Mouse (Mus musculus): ENCODE data around the gene Dpt.
A peak's percentile ranks its signal among the peaks of the same experiment; 100 is the strongest.
"Not testable (repeated sequence)": the region's sequence is repeated elsewhere in the genome, so short reads cannot be mapped to it uniquely, and the experiment has no call there.

Dpt gene

DNA sequence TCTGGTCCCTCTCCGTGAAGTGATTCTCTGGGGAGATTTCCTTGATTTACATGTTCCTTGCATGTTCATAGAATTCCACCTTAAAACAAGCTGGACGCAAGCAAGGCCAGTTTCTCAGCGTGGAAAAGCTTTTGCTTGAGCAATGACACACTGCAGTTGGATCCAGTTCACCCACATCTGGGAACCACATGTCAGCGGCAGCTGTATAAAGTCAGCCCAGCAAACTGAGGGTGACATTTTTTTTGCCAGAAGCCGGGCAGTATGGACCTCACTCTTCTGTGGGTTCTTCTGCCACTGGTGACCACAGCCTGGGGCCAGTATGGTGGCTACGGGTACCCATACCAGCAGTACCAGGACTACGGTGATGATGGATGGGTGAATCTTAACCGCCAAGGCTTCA lies at the start of gene Dpt:
Gene Dpt (plus strand): TSS at position 174 of the 400 bp plus-strand sequence.
- no peak for DNase-seq

DNA sequence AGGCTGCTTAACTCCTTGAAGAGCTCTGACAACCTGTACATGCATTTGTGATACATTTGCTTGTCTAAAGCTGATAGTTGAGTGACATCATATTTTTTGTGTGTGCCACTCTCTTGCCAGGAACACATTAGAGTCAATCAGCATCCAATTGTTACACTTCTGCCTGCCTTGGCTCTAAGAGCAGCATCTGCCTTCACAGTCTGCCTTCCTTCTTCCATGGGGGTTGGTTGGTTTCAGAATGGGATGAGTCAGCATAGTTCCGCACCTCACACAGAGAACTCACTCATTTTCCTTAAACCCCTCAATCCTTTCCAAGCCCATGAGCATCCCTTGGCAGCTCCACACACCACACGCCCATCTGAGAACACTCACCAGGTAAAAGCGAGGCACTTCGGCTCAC lies 42.7 kb upstream of the Dpt start:
- no peak for DNase-seq

DNA sequence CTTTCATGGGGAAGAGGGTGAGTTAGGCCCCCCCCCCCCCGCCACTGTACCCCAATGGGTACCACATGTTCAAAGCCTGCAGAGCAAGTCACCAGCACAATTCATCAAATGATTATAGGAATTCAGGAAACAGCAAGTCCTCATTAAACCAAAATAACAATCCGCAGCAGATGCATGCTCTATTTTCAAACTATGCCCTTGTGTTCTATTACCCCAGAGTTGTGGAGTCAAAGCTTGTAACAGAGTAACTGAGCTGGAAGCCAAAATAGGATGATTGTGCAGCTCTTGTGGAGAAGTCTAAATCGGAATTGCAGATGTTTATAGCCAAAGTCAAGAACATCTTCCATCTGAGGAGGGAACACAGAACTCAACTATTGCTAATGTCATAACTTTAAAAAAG lies 40.8 kb upstream of the Dpt start:
- DNase-seq: no peak

DNA sequence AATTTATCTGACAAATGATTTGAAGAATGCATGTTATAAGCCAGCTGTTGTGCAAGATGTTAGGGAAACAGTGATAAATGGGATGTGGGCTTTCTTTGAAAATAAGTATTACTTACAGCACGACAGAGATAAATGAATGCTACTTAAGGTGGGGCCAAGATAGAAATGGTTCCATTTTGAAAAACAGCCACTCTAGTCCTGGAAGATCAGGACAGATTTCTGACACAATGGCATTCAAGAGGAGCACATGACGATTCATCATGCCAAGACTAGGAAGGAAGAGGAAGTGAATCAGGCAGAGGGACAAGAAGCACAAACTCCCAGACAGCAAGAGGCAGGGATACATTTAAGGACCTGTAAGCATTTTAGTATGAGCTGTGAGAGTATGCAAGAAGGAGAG lies 39.5 kb upstream of the Dpt start:
- no peak for DNase-seq

DNA sequence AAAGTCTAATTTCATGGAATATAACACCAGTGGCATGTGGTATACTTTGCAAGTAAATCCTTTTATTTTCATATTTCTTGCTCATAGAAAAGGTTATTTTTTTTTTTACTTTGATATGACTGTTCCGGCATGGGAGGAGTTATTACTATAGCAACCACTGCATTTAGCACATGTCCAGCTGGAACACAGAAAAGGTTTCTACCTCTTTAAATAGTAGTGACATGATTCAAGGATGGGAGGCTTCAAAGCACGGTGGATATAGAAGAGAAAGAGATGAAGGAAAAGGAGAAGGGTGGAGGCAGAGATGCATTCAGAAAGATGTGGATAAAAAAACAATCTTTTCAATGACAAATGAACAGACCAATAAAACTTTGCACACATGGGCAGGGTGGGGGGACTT lies 38.0 kb upstream of the Dpt start:
- DNase-seq: no peak

DNA sequence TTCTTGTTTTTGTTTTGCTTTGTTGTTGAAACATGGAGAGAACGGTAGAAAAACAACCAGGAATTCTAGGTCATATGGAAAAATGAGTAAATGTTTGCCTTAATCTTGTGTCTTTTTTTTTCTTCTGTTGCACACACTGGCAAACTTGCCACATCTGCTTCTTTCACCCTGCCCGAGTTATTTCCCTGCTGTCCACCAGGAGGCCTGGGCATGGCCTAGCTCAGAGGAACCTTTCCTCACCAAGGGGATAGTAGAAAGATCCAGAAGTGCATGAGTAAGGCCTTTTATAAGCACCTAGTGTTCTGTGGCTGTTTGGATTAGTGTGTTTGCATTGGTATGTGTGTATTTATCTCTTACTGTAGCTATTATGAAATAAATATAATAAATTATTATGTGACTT lies 34.2 kb upstream of the Dpt start:
- DNase-seq: no peak

DNA sequence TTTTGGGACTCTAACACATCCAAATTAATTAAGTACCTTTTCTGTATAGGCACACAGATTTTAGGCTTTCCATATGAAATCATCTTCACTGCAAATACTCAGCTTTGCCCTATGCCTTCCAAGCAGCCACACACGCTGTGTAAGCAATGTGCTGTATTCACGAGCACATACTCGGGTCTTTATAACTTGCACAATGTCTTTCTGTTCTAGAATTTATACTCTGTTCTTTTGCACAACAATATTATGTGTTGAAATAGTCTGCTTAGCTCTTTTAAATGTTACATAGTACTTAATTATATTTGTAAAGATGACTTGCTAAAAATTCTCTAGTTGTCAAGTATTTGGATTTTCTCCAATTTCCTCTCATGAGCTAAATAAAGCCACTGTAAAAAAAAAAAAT lies 29.8 kb upstream of the Dpt start:
- DNase-seq: no peak

DNA sequence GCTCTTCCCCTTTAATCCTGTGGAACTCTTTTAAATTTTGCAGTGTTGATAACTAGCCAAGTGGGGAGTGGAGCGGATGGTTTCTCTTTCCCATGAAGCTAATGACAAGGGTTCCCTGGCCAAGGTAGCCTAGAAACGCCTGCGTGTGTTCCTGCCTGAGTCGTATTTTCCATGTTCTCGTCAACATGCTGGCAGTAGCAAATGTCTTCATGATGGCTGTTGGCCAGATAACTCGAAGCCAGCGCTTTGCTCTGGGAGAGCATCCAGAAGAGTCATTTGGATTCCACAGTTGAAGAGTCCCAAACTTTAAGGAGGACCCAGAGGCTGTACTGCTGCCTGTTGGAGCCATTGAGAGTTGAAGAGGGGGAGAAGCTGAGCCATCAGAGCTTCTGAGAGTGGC lies 25.8 kb upstream of the Dpt start:
- DNase-seq: peak; percentile 71 to 79

DNA sequence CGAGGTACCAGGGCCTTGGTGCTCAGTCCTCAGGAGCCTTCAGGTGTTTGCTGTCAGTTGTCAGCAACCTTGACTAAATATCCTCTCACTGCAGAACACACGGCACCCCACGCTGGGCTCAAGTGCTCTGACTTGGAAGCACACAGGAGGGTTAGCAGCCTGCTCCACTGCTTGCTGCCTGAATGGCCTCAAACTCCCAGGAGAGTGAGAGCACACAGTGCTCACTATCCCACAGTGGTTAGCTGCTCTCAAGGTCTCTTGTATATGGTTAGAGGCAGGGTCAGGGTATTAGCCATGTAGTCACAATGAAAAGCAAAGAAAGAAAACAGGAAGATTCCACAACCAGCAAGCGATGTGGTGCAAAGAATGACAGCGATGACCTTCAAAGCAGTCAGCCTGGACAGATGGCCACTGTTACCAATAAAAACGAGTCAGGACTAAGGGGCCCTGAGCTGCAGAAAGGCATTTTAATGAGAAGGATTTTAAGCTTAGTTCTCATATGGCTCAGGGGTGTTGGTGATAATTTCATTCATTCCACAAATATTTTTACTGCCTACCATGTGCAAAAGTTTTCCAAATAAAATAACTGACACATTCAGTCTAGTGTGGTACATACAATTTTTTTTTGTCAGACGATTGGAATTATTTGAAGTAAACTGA lies 15.5 kb upstream of the Dpt start:
- DNase-seq: no peak

DNA sequence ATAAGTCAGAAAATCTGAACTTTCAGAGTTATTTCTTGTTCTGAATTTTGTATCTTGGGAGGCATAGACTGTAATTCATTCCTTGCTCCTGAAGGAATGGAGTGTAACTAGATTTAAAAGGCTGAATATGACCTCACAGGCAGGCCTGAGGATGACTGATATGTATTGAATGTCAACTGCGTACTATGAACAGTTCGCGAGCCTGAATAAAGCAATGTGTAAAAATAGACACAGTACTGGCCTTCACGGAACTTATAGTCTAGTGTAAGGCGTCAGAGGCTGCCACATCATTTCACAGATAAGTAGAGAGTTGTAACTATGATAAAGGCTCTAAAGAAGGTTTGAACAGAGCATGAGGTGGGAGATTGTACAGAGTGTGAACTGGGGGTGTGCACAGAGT lies 10.3 kb upstream of the Dpt start:
- DNase-seq: no peak

DNA sequence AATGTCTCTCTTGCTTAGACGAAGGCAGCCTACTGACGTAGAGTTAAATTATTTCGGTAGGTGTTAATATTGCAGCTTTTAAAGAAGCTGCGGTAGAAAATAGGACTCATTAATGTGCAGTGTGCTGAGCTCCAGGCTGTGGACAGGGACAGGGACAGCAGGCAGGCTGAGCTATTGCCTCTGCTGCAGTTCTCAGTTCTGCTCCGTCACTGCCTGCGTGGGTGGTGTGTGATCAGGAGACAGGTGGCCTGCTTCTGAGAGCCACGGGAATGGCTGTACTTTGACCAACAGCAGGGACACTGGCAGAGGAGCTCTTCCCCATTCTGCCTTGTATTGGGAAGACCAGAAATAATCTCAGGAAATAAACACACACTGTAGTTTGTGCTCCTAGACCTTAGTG lies 8.7 kb upstream of the Dpt start:
- DNase-seq: peak; percentile 72 to 80

DNA sequence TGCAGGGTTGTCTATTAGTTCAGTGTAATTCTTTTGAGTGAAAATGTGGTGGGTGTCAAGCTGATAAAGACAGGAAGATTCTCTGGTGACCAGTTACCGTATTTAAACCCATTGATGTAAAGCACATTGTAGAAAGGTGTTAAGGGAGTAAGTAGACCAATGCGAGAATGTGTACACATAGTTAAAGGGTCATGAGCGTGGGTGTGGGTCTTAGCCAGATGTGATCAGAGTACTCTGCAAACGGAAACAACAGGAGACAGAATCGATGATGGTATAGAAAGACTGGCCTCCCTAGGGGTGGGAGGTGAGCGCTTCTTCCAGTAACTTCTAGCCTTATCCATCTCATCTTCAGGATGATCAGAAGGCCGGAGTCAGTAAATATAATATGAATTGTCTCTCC lies 8.2 kb upstream of the Dpt start:
- DNase-seq: no peak

DNA sequence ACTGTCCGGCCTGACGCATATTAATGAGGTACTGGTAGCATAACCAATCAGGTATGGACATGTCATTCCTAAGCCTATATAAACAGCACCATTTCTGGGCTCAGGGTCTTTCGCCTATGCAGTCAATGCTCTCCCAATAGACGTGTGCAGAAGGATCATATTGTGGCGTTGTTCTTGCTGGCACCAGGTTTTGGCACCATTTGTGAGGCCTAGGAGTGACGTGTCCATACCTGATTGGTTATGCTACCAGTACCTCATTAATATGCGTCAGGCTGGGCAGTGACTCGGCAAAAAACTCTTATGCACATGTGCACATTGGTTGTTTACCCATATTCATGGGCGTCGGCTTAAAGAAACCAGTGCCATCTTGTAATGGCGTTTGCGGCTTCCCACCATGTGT lies 6.1 kb upstream of the Dpt start:
- not testable (repeated sequence) for DNase-seq

DNA sequence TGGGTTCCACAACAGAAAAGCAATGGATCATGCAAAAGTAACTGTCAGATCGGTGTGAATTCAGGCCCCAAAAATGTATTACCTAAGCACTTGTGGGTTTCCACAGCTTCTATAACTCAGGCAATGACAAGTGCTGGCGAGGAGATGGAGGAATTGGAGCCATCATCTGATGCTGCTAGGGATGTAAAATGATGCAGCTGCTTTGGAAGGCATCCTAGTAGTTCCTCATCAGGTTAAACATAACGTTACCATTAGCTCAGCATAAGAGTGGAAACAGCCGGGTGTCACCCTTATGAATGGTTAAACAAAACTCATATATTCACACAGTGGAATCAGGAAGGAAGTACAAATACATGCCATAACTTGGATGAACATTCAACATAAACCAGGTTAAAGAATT lies 3.4 kb upstream of the Dpt start:
- DNase-seq: no peak

DNA sequence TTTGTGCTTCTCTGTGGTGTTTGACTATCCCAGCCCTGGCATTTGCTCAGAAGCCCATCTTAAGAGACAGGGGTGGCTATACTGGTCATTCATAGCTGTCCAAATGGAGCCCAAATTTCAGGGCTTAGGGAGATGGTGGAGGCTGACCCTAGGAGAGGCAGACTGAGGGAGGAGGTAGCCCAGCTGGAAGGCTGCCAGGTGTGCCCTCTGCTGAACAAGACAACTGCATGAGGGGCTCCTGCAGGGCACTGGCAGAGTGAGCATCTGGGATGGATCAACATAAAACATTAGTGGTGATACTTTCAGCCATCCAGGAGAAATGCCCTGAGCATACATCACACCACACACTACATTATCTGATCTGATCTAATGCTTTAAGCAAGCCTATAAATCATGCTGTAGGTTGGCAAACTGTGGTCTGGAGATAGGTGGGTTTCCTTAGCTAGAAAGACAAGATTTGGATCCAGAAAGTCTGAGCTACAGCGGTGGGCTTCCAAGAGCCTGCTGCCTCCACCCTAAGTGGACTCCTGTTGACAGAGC lies 1.4 kb downstream of the Dpt start:
- DNase-seq: peak; percentile 15 to 39

DNA sequence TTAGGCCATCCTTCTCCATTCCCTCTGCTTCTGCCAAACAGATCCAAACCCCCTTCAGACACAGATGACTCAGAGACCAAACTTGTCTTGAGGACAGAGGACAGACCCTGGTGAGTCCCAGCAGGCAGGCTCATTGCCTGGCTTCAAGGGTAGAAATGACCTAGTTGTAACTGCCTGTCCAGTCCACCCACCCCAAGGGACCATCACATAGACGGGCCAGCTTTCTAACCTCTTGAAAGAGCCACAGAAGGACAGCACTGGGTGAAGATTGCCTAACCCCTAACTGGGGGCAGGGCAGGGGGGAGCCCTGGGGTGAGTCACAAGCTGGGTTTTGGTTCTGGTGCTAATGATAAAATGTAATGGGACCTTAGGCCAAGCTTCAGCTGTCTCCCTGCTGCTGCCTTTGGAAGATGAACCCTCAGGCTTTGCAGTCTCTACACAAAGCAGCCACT lies 2.1 kb downstream of the Dpt start:
- peak in 1 of 2 experiments; percentile 25 for DNase-seq

DNA sequence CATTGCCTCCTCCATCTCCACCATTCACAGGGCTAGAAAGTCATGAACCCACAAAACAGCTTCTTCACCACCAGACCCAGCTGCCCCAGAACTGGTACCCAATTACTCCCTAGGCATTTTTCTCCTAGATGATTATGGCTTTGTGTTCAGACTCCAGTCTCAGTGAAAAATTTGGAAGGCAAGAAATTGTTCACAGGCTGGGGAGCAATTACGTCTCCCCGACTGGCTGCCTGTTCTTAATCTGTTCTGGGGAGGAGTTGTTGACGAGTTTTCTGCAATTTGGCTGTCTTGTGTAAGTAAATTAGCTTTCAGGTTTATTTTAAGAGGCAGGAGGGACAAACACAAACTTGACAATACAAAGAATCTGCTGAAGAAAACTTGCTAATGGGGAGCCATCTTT lies 2.7 kb downstream of the Dpt start:
- no peak for DNase-seq

DNA sequence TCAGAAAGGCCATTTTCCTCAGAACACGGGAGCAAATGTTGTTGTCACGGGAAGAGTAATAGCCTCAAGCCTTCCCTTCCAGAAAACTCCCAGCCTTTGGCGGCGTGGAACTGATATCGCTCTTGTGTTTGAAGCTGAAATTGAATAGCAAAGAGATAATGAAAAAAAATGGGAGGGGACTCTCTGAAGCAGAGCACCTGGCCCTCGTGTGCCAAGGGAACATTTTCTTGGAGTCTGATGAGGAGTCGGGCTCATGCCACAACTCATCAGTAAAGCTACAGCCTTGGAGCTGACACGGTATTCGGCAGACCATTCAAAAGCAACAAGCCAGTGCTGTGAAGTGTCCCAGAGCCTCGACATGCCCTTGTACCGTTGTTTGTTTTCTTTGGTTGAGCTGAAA lies 7.8 kb downstream of the Dpt start:
- DNase-seq: no peak

DNA sequence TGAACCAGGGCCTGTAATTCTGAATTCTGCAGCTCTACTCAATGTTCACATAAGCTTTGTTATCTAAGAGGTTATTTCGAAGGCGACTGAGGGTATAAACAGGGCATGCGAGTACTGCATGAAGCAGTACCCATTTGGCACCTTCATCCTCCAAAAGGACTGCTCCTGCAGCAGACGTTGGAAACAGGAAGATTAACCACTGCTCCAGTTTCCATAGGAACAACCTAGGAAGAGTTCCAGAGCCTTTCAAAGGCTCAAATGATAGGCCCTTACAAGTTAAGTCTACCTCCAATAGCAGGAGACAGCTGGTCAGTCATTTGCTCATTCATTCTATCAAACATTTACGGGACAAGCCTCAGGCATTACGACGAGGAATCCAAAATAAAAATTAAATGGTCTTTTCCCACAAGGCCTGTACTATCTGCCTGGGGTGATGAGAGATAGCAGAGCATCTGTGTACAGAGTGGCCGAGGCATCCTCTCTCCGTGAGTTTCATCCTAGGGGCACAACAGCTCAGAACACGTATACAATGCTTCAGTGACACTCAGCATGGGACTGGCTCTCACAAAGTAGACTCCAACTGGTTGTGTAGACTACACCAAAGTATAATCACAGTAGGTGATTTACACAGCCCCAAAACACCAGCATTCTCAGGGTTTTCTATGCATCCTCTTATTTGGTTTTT lies 8.4 kb downstream of the Dpt start:
- no peak for DNase-seq

DNA sequence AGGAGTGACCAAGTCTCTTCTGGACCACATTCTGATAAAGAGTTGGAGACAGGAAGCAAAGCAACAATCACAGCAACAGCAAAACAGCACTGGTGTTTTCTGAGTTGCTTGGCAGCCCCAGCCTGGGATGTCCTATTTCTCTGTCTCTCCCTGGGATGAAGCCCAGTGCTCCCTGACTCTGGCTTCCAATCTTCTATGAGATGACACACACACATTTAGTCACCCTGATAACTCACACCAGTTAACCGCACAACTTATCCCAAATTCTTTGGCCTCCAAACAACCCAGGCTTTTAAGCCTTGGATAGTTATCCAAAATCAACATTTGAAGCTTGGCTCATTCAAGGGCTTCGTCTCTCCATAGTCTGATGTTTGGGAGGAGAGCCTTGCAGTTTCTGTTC lies 12.9 kb downstream of the Dpt start:
- DNase-seq: no peak

DNA sequence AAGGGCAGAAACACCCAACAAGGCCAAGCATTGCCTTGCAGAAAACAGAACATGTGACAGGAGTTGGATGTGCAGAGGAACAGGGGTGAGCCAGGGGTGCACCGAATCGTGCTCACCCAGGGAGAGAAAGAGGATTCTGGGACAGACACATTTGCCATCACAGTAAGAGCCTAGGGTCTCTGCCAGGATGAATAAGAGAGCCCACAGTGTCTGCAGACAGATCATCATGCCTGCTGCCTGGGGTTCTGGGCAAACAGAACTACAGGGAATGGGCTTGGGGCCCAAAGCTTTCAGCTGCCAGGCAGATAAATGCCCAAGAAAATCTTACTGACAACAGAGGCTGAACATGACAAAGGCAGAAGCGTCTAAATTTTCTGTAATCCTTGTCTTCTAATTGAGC lies 14.9 kb downstream of the Dpt start:
- peak; percentile 79 to 89 for DNase-seq

DNA sequence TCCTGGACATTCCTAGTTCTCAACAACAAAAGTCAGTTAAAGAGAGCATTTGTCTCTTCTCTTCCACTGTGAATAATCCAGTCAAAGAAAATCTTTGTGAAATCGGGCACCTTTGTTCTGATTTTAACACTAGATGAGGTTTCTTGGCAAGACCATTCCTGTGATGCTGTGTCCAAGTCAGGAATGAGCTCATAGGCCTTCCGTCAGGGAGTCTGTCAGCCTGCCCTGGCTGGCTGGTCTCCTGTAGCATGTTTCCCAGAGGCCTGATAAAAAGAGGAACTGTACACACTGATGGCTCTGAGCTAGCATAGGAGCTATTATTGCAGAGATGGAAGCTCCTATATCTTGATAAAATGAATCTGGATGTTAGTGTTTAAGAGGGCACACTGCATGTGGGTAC lies 17.8 kb downstream of the Dpt start:
- peak; percentile 42 to 65 for DNase-seq

DNA sequence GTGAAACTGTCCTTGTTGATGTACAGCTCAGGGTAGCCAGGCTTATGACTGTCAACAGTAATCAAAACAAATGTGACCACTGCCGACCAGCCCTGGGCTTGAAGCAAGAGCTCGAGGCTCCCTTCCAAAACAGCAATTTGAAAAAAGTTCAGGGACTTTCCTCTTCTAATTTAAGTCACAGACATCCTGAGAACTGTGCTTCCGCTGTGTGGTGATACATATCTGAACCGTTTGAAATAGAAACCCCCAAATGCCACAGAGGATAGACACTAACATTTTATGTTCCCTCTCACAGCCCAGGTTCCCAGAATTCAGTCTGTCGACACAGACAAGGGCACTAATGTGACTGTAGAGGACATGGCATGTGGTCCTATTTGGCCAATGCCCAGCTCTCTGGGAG lies 18.9 kb downstream of the Dpt start:
- peak in 1 of 2 experiments; percentile 15 for DNase-seq

DNA sequence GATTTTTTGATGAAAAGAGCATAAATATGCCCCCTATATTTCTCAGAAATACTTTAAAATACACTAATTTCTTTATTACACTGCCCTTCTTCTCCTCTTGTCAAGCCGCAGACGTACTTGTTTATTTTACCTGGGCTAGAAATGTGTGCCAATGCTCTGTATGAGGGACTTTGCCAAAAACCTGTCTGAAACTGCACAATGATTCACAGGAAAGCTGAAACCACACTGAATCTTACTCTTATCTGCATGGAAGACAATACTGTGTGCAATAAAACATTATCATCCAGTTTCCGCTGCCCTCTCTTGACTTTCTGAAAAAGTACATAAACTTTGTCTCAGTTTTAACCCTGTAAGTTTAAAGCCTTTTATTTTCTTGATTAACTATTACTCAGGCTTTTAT lies 20.9 kb downstream of the Dpt start:
- DNase-seq: no peak

DNA sequence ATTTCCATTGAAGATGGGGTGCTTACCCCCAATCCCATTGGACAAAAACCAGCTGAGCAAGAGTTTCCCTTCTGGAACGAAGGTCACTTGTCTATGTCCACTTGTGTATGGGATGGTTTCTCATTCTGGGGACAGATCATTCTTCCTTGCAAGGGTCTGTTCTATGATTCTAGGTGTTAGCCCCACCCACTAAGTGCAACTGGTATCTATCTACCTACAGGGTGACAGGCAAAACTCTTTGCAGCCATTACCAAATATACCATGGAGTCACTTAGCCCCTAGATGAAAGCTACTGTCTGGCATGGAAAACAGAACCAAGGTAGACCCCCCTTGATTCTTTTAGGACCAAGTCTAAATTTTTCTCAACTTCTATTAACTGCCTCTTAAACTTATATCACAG lies 24.9 kb downstream of the Dpt start:
- no peak for DNase-seq

All from cerebellum, postnatal 14 days (tissue).